Mouse (Mus musculus) ovary, postnatal 36 days (tissue): ENCODE measurements around the gene Rabepk.
"Not testable (repeated sequence)": the region's sequence is repeated elsewhere in the genome, so short reads cannot be mapped to it uniquely, and the experiment has no call there.

Experiments used
- DNase-seq: peaks from one replicate; pipeline ENCODE4 v3.0.0; 2022; ENCODE audit warnings: low spot score, mixed read lengths

The Rabepk gene

GRCm38 (mm10) chr2:34804172-34804571, 4.5 kb upstream of the Rabepk start:
- DNase-seq: no peak

- DNase-seq: no peak
Observed at GRCm38 (mm10) chr2:34803746-34804145, 4.0 kb upstream of the Rabepk start.

- DNase-seq: peak; percentile 31
Observed at GRCm38 (mm10) chr2:34802565-34803245, 3.0 kb upstream of the Rabepk start.

GRCm38 (mm10) chr2:34801516-34802482, 2.1 kb upstream of the Rabepk start:
- peak; percentile 94 for DNase-seq

GRCm38 (mm10) chr2:34800371-34800770, 659 bp upstream of the Rabepk start:
- DNase-seq: no peak

GRCm38 (mm10) chr2:34795426-34795825, 4.3 kb downstream of the Rabepk start:
- no peak for DNase-seq

- no peak for DNase-seq
Observed at GRCm38 (mm10) chr2:34794511-34794910, 5.2 kb downstream of the Rabepk start.

GRCm38 (mm10) chr2:34792543-34792942, 7.2 kb downstream of the Rabepk start:
- DNase-seq: not testable (repeated sequence)

- no peak for DNase-seq
Observed at GRCm38 (mm10) chr2:34790282-34790681, 9.4 kb downstream of the Rabepk start.

GRCm38 (mm10) chr2:34784085-34784484, 15.6 kb downstream of the Rabepk start:
- DNase-seq: no peak

GRCm38 (mm10) chr2:34783064-34784020, 16.4 kb downstream of the Rabepk start:
- DNase-seq: no peak

GRCm38 (mm10) chr2:34777237-34777868, 22.4 kb downstream of the Rabepk start:
- DNase-seq: no peak

- DNase-seq: no peak
Observed at GRCm38 (mm10) chr2:34774493-34774892, 25.2 kb downstream of the Rabepk start.

GRCm38 (mm10) chr2:34773673-34774072, 26.0 kb downstream of the Rabepk start:
- no peak for DNase-seq

GRCm38 (mm10) chr2:34772252-34773235, 27.2 kb downstream of the Rabepk start:
- no peak for DNase-seq

GRCm38 (mm10) chr2:34771368-34772226, 28.1 kb downstream of the Rabepk start, which contains the start of gene Hspa5:
Gene Hspa5, plus strand, starts transcription at chr2:34771970.
- DNase-seq: peak; percentile 98

GRCm38 (mm10) chr2:34770951-34771350, 28.8 kb downstream of the Rabepk start:
- no peak for DNase-seq

GRCm38 (mm10) chr2:34770049-34770448, 29.7 kb downstream of the Rabepk start:
- no peak for DNase-seq

- no peak for DNase-seq
Observed at GRCm38 (mm10) chr2:34764801-34765200, 34.9 kb downstream of the Rabepk start.
